Mouse (Mus musculus): ENCODE measurements around the gene Gm18596. TPM values are rescaled to one million over a fixed set of nuclear protein-coding genes. Genes with fewer than 3 reads are reported as not detected.

Gene Gm18596
- polyA plus RNA-seq, 1 experiment from 2014 or later = not detected

Other genes starting within 250 kb of the Gm18596 start
- gene Fam207a, start 226.9 kb downstream of the Gm18596 start, polyA plus RNA-seq (2015; fragmentation: Nextera tagmentation; extraction: Ambion mirVana) = 41.6 and 42.8 TPM in 2 replicates
- gene Itgb2, start 212.4 kb downstream of the Gm18596 start, polyA plus RNA-seq (2015; fragmentation: Nextera tagmentation; extraction: Ambion mirVana) = 0.80 and 0.85 TPM in 2 replicates
- gene Pttg1ip, start 160.9 kb downstream of the Gm18596 start, polyA plus RNA-seq (2015; fragmentation: Nextera tagmentation; extraction: Ambion mirVana) = 73.3 and 80.5 TPM in 2 replicates
- gene Sumo3, start 136.5 kb downstream of the Gm18596 start, polyA plus RNA-seq (2015; fragmentation: Nextera tagmentation; extraction: Ambion mirVana) = 335 and 349 TPM in 2 replicates
- gene Gm49325, start 136.4 kb downstream of the Gm18596 start, polyA plus RNA-seq (2015; fragmentation: Nextera tagmentation; extraction: Ambion mirVana) = 1.2 and 8.4 TPM in 2 replicates
- gene Ube2g2, start 120.4 kb downstream of the Gm18596 start, polyA plus RNA-seq (2015; fragmentation: Nextera tagmentation; extraction: Ambion mirVana) = 107 and 114 TPM in 2 replicates
- 0.30 and 0.39 TPM in 2 replicates for gene Tspear, start 56.1 kb downstream of the Gm18596 start, polyA plus RNA-seq (2015; fragmentation: Nextera tagmentation; extraction: Ambion mirVana)
- not detected in 2 replicates for gene Gm19402, start 51.9 kb downstream of the Gm18596 start, polyA plus RNA-seq (2015; fragmentation: Nextera tagmentation; extraction: Ambion mirVana)
- not detected in 2 replicates for gene Gm9508, start 45.4 kb downstream of the Gm18596 start, polyA plus RNA-seq (2015; fragmentation: Nextera tagmentation; extraction: Ambion mirVana)
- not detected in 2 replicates for gene Gm10272, start 36.0 kb downstream of the Gm18596 start, polyA plus RNA-seq (2015; fragmentation: Nextera tagmentation; extraction: Ambion mirVana)
- not detected in 2 replicates for gene Gm10024, start 31.2 kb downstream of the Gm18596 start, polyA plus RNA-seq (2015; fragmentation: Nextera tagmentation; extraction: Ambion mirVana)
- not detected in 2 replicates for gene Gm10142, start 26.8 kb downstream of the Gm18596 start, polyA plus RNA-seq (2015; fragmentation: Nextera tagmentation; extraction: Ambion mirVana)
- gene Krtap12-1, start 22.0 kb downstream of the Gm18596 start, polyA plus RNA-seq (2015; fragmentation: Nextera tagmentation; extraction: Ambion mirVana) = not detected in 2 replicates
- not detected in 2 replicates for gene Gm10100, start 16.2 kb downstream of the Gm18596 start, polyA plus RNA-seq (2015; fragmentation: Nextera tagmentation; extraction: Ambion mirVana)
- not detected in 2 replicates for gene Gm9736, start 8.7 kb upstream of the Gm18596 start, polyA plus RNA-seq (2015; fragmentation: Nextera tagmentation; extraction: Ambion mirVana)
- gene Gm3233, start 17.0 kb upstream of the Gm18596 start, polyA plus RNA-seq (2015; fragmentation: Nextera tagmentation; extraction: Ambion mirVana) = not detected in 2 replicates
- not detected in 2 replicates for gene Gm3238, start 28.7 kb upstream of the Gm18596 start, polyA plus RNA-seq (2015; fragmentation: Nextera tagmentation; extraction: Ambion mirVana)
- gene Gm7138, start 34.3 kb upstream of the Gm18596 start, polyA plus RNA-seq (2015; fragmentation: Nextera tagmentation; extraction: Ambion mirVana) = not detected in 2 replicates
- gene Gm3250, start 39.9 kb upstream of the Gm18596 start, polyA plus RNA-seq (2015; fragmentation: Nextera tagmentation; extraction: Ambion mirVana) = not detected in 2 replicates
- not detected in 2 replicates for gene Gm7137, start 45.6 kb upstream of the Gm18596 start, polyA plus RNA-seq (2015; fragmentation: Nextera tagmentation; extraction: Ambion mirVana)
- gene Gm9639, start 52.4 kb upstream of the Gm18596 start, polyA plus RNA-seq (2015; fragmentation: Nextera tagmentation; extraction: Ambion mirVana) = not detected in 2 replicates
- not detected in 2 replicates for gene Gm19668, start 56.5 kb upstream of the Gm18596 start, polyA plus RNA-seq (2015; fragmentation: Nextera tagmentation; extraction: Ambion mirVana)
- not detected in 2 replicates for gene Gm9507, start 69.2 kb upstream of the Gm18596 start, polyA plus RNA-seq (2015; fragmentation: Nextera tagmentation; extraction: Ambion mirVana)
- not detected in 2 replicates for gene Gm2696, start 72.0 kb upstream of the Gm18596 start, polyA plus RNA-seq (2015; fragmentation: Nextera tagmentation; extraction: Ambion mirVana)
- not detected in 2 replicates for gene Krtap10-4, start 84.5 kb upstream of the Gm18596 start, polyA plus RNA-seq (2015; fragmentation: Nextera tagmentation; extraction: Ambion mirVana)
- gene Krtap10-10, start 93.3 kb upstream of the Gm18596 start, polyA plus RNA-seq (2015; fragmentation: Nextera tagmentation; extraction: Ambion mirVana) = not detected in 2 replicates
- gene Gm36176, start 104.2 kb upstream of the Gm18596 start, polyA plus RNA-seq (2015; fragmentation: Nextera tagmentation; extraction: Ambion mirVana) = not detected in 2 replicates
- not detected in 2 replicates for gene Gm10318, start 110.2 kb upstream of the Gm18596 start, polyA plus RNA-seq (2015; fragmentation: Nextera tagmentation; extraction: Ambion mirVana)
- not detected in 2 replicates for gene Gm3285, start 119.3 kb upstream of the Gm18596 start, polyA plus RNA-seq (2015; fragmentation: Nextera tagmentation; extraction: Ambion mirVana)
- gene Lrrc3, start 159.9 kb upstream of the Gm18596 start, polyA plus RNA-seq (2015; fragmentation: Nextera tagmentation; extraction: Ambion mirVana) = 10.9 and 15.7 TPM in 2 replicates
- gene Trpm2, start 227.9 kb upstream of the Gm18596 start, polyA plus RNA-seq (2015; fragmentation: Nextera tagmentation; extraction: Ambion mirVana) = 3.0 and 5.0 TPM in 2 replicates
- 33.7 and 36.0 TPM in 2 replicates for gene 1810043G02Rik, start 235.9 kb upstream of the Gm18596 start, polyA plus RNA-seq (2015; fragmentation: Nextera tagmentation; extraction: Ambion mirVana)

Data from forebrain, embryonic 16.5 days (tissue).